Mouse (Mus musculus): ENCODE data around the gene Efna1.

Gene Efna1

DNA sequence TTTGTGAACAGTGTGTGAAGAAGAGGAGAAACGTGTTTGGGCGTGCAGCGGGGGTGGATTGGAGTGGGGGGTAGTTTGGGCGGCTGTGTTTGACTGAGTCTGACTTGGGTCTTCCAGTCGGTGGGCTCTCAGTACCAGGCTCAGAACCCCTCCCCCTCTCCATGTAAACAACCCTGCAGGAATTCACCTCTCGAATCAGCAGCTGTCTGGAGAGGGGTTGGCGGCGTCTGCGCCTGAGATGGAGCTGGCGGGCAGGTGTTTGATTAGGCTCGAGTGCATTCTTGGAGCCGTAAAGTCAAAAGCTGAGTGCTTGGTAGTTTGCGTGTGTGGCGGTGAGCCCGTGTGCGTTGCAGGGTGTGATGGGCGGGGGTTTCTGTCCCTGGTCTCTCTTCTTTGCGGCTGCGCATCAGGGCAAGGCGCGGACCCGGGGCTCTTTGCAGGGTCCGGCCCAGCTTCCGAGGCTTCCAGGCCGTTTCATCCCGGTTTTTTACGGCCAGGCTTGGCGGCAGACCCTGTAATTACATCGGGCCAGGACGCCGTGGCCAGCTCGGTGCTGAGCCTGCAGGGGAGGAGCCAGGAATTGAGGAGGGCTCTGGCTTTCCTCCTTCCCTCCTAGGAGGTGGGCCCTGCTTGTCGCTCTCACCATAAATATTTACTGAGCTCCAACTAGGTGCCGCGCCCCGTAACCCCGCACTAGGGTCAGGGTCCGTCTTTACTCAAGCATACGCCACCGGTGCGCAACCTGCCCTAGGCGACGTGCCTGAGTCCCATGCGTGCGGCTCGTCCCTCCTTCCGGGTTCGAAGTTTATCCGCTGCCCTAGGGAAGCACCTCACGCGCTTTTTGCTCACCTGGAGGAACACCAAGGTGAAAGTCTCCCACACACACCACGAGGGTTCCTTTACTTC is at the start of gene Efna1:
Efna1 (minus strand) TSS at position 537 of the 906 bp plus-strand sequence.
- H3K4me1 ChIP-seq (replicated peaks; ENCODE audit: low read depth, low read length) = peaks cover 87% of the 10 kb centered on the region
- peak within 1 kb of the TSS; percentile 80 for H3K4me3 ChIP-seq (replicated peaks; ENCODE audit: low read length)
- no peaks in the 10 kb centered on the region for H3K9me3 ChIP-seq (ENCODE audit: low read length)
- no peak for TF ChIP-seq NANOG (IDR thresholded peaks at IDR 0.05; ENCODE audit: borderline replicate concordance, low read length)
- no peak for TF ChIP-seq CTCF (conservative IDR thresholded peaks at IDR 0.05; ENCODE audit: low read length)
- TF ChIP-seq POU5F1 (IDR thresholded peaks at IDR 0.05; ENCODE audit: borderline replicate concordance, low read length) = no peak
- peaks cover 55% of the 10 kb centered on the region for H3K27me3 ChIP-seq (ENCODE audit: insufficient read depth, low read length)
- 0 out of 2 replicates have a peak, but pooled peaks cover 3% of the 10 kb centered on the region for H3K36me3 ChIP-seq (ENCODE audit: insufficient read depth, low read length)

DNA sequence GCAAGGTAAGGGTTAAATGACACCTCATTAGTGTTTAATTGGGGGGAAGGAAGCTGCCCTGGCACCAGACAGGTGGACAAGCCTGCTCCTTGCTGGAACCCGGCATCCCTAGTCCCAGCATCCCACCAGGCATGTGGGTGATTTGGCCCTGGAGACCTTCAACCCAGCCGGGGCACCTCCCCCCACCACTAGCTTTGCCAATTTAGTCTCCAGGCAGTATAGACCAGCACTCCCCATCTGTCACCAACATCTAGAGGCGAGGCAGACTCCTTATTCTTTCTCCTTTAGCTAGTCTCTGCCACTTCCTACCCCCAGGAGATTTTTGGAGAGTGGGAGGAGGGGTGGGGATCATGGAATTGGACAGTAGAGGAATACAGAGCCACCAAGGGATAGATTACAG is 49.4 kb upstream of the Efna1 start:
- H3K27me3 ChIP-seq (ENCODE audit: insufficient read depth, low read length) = peaks cover 24% of the 10 kb centered on the region
- no peak overlapping the region; the same call in 1 of the 2 replicates for H3K4me3 ChIP-seq (replicated peaks; ENCODE audit: low read length)
- H3K9me3 ChIP-seq (ENCODE audit: low read length) = no peaks in the 10 kb centered on the region
- TF ChIP-seq NANOG (IDR thresholded peaks at IDR 0.05; ENCODE audit: borderline replicate concordance, low read length) (no peak), POU5F1 (IDR thresholded peaks at IDR 0.05; ENCODE audit: borderline replicate concordance, low read length) (no peak), CTCF (conservative IDR thresholded peaks at IDR 0.05; ENCODE audit: low read length) (no peak)
- H3K4me1 ChIP-seq (replicated peaks; ENCODE audit: low read depth, low read length) = peaks cover 91% of the 10 kb centered on the region
- H3K36me3 ChIP-seq (ENCODE audit: insufficient read depth, low read length) = peaks cover 25% of the 10 kb centered on the region

GRCm38 (mm10) chr3:89328623-89329022 is 47.7 kb upstream of the Efna1 start:
- TF ChIP-seq NANOG (IDR thresholded peaks at IDR 0.05; ENCODE audit: borderline replicate concordance, low read length) (no peak), POU5F1 (IDR thresholded peaks at IDR 0.05; ENCODE audit: borderline replicate concordance, low read length) (no peak), CTCF (conservative IDR thresholded peaks at IDR 0.05; ENCODE audit: low read length) (no peak)
- Histone ChIP-seq H3K9me3 (ENCODE audit: low read length) (no peaks in the 10 kb centered on the region), H3K27me3 (ENCODE audit: insufficient read depth, low read length) (peaks cover 15% of the 10 kb centered on the region), H3K36me3 (ENCODE audit: insufficient read depth, low read length) (peaks cover 7% of the 10 kb centered on the region), H3K4me1 (replicated peaks; ENCODE audit: low read depth, low read length) (peaks cover 81% of the 10 kb centered on the region), H3K4me3 (replicated peaks; ENCODE audit: low read length) (peak overlapping the region; percentile 56)

DNA sequence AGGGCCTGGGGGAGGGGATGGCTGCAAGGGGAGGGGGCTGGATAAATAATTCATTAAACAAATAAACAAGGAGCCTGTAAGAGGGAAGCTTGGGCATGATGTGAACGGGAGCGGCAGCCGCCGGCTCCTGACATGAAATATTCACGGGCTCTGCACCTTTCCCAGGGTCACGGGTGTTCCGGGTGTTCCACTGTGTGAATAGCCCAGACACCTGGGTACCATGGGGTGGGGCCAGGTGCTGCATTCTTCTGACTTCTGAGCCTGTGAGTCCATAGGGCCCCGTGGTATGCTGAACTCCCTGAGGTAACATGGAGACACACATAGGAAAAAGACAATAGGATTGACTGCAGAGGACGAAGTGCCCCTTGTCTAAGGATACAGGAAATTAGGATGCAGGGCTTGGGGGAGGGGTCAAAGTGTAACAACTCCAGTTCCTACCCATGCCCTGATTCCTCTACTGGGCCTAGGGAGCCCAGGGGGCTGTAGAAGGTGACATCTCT is 46.5 kb upstream of the Efna1 start:
- no peaks in the 10 kb centered on the region for H3K9me3 ChIP-seq (ENCODE audit: low read length)
- no peak for TF ChIP-seq POU5F1 (IDR thresholded peaks at IDR 0.05; ENCODE audit: borderline replicate concordance, low read length)
- no peak for TF ChIP-seq CTCF (conservative IDR thresholded peaks at IDR 0.05; ENCODE audit: low read length)
- no peak for TF ChIP-seq NANOG (IDR thresholded peaks at IDR 0.05; ENCODE audit: borderline replicate concordance, low read length)
- no peaks in the 10 kb centered on the region for H3K36me3 ChIP-seq (ENCODE audit: insufficient read depth, low read length)
- H3K4me1 ChIP-seq (replicated peaks; ENCODE audit: low read depth, low read length) = peaks cover 76% of the 10 kb centered on the region
- H3K4me3 ChIP-seq (replicated peaks; ENCODE audit: low read length) = peak overlapping the region; percentile 56
- peaks cover 18% of the 10 kb centered on the region for H3K27me3 ChIP-seq (ENCODE audit: insufficient read depth, low read length)

GRCm38 (mm10) chr3:89325882-89326281 is 44.9 kb upstream of the Efna1 start:
- Histone ChIP-seq H3K4me1 (replicated peaks; ENCODE audit: low read depth, low read length) (peaks cover 74% of the 10 kb centered on the region), H3K9me3 (ENCODE audit: low read length) (no peaks in the 10 kb centered on the region), H3K36me3 (ENCODE audit: insufficient read depth, low read length) (no peaks in the 10 kb centered on the region), H3K27me3 (ENCODE audit: insufficient read depth, low read length) (peaks cover 33% of the 10 kb centered on the region), H3K4me3 (replicated peaks; ENCODE audit: low read length) (no peak overlapping the region)
- TF ChIP-seq NANOG (IDR thresholded peaks at IDR 0.05; ENCODE audit: borderline replicate concordance, low read length) (no peak), POU5F1 (IDR thresholded peaks at IDR 0.05; ENCODE audit: borderline replicate concordance, low read length) (no peak), CTCF (conservative IDR thresholded peaks at IDR 0.05; ENCODE audit: low read length) (no peak)

DNA sequence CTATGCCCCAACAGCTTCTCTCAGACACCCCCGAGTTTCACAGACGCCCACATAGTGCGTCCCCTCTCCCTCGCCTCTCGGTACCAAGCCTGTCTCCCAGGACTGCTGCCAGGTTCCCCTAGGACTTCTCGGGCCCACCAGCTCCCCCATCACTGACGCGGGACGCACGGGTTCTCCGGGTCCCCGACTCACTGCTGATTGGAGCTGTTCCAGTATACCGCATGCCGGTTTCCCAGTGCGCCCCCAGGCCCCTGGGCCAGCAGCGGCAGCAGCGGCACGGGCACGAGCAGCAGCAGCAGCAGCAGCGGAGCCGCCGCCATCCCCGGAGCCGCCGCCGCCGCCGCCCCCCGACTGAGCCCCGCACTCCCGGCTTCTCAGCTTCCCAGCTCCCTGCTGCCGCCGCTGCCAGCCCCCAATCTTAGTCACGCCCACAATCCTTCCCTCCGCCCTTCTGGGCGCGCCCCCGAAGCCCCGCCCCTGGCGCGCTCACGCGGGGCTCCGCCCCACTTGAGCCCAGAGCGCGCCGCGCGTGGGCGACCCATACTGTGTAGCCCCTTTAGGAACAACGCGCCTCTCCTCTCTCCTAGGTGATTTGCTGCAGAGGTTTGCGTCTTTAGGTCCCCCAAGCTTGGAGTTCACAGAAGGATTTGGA is 41.7 kb upstream of the Efna1 start, which contains the start of gene Efna3:
Efna3 (minus strand) TSS at position 452 of the 652 bp plus-strand sequence.
- peak within 1 kb of the TSS; percentile 84 for H3K4me3 ChIP-seq (replicated peaks; ENCODE audit: low read length)
- peaks cover 65% of the 10 kb centered on the region for H3K27me3 ChIP-seq (ENCODE audit: insufficient read depth, low read length)
- TF ChIP-seq NANOG (IDR thresholded peaks at IDR 0.05; ENCODE audit: borderline replicate concordance, low read length) = no peak
- TF ChIP-seq POU5F1 (IDR thresholded peaks at IDR 0.05; ENCODE audit: borderline replicate concordance, low read length) = no peak
- no peak for TF ChIP-seq CTCF (conservative IDR thresholded peaks at IDR 0.05; ENCODE audit: low read length)
- no peaks in the 10 kb centered on the region for H3K36me3 ChIP-seq (ENCODE audit: insufficient read depth, low read length)
- H3K4me1 ChIP-seq (replicated peaks; ENCODE audit: low read depth, low read length) = peaks cover 71% of the 10 kb centered on the region
- no peaks in the 10 kb centered on the region for H3K9me3 ChIP-seq (ENCODE audit: low read length)

DNA sequence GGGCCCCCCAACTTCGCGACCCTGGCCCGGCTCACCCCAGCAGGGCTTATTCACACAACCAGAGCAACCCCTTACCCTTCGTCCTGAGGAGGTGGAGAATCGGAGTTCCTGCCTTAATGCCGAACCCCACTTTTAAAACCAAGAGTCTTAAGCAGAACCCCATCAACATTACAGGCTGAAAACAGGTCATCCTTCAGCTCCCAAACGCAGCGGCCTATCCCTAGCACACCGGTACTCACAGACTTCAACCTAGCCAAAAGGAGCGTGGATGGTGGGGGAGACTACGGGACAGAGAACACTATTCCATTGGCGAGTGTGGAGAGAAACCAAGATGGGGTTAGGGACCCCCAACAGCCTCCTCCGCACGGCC is 41.2 kb upstream of the Efna1 start:
- TF ChIP-seq NANOG (IDR thresholded peaks at IDR 0.05; ENCODE audit: borderline replicate concordance, low read length) (no peak), POU5F1 (IDR thresholded peaks at IDR 0.05; ENCODE audit: borderline replicate concordance, low read length) (no peak), CTCF (conservative IDR thresholded peaks at IDR 0.05; ENCODE audit: low read length) (no peak)
- Histone ChIP-seq H3K36me3 (ENCODE audit: insufficient read depth, low read length) (no peaks in the 10 kb centered on the region), H3K4me3 (replicated peaks; ENCODE audit: low read length) (peak overlapping the region; percentile 84)

More for the DNA sequence above, 41.2 kb upstream of the Efna1 start:
- peaks cover 70% of the 10 kb centered on the region for H3K27me3 ChIP-seq (ENCODE audit: insufficient read depth, low read length)
- H3K4me1 ChIP-seq (replicated peaks; ENCODE audit: low read depth, low read length) = peaks cover 71% of the 10 kb centered on the region
- H3K9me3 ChIP-seq (ENCODE audit: low read length) = no peaks in the 10 kb centered on the region
